Mouse (Mus musculus) thymus, adult 2 months (tissue): ENCODE data around the gene Tram2.

Experiments used
- CTCF ChIP-seq: fragments of 200-500 bp; IDR thresholded peaks from 2 replicates; pipeline ENCODE4 v1.5.1; 2012; ENCODE audit warnings: mild to moderate bottlenecking, control low read depth, low read length, moderate library complexity, borderline replicate concordance; ENCODE audit not compliant: control insufficient read depth, poor library complexity, insufficient read depth; ENCODE audit errors: extremely low read depth
- POLR2A ChIP-seq: fragments of 200-500 bp; IDR thresholded peaks from 2 replicates; pipeline ENCODE4 v1.6.1; 2012; ENCODE audit warnings: mild to moderate bottlenecking, low read length, control low read depth, moderate library complexity; ENCODE audit not compliant: control insufficient read depth, poor library complexity, insufficient read depth; ENCODE audit errors: extremely low read depth

GRCm38 (mm10) chr1:21040173-21040572, 38.9 kb downstream of the Tram2 start:
- TF ChIP-seq POLR2A (no peak), CTCF (no peak)
